Mouse (Mus musculus): Measurements from ENCODE around the gene Gm3435.
"Not testable (repeated sequence)": the region's sequence is repeated elsewhere in the genome, so short reads cannot be mapped to it uniquely, and the experiment has no call there.

Gm3435 gene

DNA sequence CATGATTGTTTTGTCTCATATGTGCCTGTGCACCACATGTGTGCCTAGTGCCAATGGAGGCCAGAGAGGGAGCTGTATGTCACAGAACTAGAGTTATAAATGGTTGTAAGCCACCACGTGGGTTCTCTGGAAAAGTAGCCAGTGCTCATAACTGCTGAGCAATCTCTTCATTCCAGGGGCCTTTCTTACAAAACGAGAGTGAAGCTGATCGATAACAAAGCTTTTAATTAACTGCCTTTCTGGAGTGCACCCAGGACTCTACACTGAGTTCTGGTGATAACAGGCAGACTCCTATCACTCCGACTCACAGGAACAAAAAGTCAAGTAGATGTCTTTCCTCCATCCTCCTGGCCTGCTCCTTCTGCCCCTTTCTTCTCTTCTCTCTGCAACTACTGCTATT lies 21.4 kb downstream of the Gm3435 start:
- not testable (repeated sequence) for DNase-seq (ENCODE audit: extremely low read depth, low read depth, low spot score)

DNA sequence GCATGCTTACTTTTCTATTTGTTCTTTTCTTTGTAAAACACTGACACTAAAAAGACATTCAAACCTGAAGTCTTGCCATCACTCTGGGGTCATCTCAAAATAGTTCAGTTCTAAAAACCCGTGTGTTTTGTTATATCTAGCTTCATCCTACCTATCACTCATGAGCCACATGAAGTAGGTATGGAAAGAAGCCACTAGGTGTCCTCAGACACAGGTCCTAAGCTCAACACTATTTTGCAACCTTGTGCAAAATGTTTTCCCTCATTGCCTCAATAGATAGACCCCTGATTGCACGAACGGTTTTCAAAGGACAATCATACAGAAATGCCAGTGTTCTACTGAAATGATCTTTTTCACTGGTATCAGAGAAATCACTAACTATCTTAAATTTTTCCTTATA lies 30.5 kb downstream of the Gm3435 start:
- DNase-seq (ENCODE audit: extremely low read depth, low read depth, low spot score), result not testable (repeated sequence)

DNA sequence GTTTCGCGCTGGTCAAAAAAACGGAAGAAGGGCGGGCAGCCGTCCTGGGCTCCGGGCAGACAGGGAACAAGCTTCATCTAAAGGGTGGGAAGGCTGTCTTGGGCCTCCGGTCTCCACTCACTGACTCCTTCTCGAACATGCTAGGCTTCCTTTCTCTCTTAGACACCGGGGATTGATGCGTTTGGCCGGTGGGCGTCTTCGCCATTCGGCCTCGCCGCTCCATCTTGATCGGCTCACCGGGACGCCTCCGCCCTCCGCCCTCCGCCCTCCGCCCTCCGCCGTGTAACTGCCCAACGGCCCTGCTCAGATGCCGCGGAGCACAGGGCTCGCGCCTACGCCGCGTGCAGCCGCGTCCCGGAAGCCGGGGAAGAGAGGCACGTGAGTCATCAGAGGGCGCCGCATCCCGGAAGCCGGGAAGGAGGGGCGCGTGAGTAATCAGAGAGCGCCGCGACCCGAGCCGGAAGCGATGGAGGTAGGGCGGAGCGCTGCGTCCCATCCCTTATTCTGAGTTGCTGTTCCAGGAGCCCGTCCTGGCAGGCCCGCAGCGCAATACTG lies 31.3 kb downstream of the Gm3435 start, which contains the start of the genes Ermard, Tcte3 and Gm3448:
TSS of gene Ermard (plus strand) at position 34 of the 555 bp plus-strand sequence.
TSS of gene Tcte3 (minus strand) at position 314 of the 555 bp plus-strand sequence.
TSS of gene Gm3448 (minus strand) at position 363 of the 555 bp plus-strand sequence.
- DNase-seq (ENCODE audit: extremely low read depth, low read depth, low spot score), result not testable (repeated sequence)

DNA sequence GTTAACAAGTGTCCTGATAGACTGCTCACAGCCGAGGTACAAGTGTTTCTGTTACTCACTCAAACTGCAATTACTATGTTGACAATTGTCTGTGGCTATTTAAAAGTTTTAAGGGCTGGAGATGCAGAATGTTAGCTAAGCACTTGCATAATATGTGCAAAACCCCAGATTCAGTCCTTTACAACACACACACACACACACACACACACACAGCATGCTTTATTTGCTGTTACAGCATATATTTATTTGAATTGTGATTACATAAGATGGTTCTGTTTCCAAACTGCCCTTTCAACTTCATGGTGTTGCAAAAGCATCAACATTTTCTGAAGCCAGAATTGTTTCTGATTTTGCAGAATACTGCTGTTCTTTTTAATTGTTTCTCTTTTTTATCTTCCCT lies 40.4 kb downstream of the Gm3435 start:
- not testable (repeated sequence) for DNase-seq (ENCODE audit: extremely low read depth, low read depth, low spot score)

DNA sequence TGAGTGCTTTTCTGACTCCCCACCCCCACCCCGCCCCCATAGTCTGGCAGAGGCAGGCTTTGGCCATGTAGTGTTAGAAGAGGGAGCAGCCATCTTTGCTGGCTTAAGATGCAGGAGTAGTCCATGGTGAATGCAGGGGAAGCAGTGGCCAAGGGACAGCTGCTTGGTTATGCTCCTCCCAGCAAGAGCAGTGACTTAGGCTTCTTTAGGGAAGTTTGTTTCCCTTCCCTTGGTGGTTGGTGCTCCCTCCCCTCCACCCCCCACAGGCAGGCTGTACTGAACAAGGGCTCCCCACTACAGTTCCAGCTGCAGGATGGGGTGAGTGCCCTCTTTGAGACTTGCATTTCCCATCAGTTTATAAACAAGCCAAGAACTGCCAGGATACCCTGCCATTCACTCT lies 42.8 kb downstream of the Gm3435 start:
- DNase-seq (ENCODE audit: extremely low read depth, low read depth, low spot score), result not testable (repeated sequence)

DNA sequence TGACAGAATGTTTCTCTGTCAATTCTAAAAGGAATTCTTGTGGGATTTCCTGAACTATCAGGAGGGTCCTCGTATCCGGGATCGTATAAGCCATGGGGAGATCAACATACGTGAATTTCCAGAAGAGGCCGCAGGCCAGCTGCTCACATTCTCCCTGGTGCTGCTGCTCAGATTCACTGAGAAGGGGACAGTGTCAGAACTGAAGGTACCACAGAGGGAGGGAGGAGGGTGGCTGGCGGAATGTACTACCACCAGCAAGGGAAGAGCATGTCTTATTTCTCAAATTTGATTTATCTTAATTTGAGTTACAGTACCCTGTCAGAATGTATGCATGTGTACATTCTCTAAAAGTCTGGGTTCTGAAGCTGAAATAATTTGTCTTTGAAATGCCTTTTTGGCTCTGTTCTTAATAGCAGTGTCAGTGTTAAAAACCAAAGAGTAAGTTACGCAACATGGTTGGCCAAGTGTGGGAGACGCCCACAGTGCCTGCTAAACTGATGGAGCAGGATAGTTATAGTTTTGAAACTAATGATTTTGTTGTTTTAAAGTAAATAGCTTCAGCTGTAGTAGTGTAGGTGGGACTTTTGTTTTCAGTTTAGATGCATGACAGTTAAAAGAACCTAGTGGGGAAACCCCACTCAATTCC lies 43.3 kb downstream of the Gm3435 start:
- DNase-seq (ENCODE audit: extremely low read depth, low read depth, low spot score), result not testable (repeated sequence)

DNA sequence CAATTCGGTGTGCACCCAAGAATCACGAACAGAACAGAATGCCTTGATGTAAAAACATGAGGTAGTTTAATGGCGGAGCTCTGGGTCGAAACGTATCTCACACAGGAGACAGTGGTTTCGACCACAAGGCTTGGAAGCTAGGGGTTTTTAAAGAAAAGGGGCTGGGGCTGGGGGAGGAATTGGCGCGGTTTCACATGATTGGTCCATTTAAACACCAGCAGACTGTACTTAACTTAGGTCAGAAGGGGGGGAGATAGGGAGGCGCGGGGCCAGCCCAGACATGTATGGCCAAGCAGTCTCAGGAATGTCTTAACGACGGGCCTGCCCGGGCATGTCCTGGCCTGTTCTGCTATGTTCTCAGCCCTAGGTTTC lies 43.8 kb downstream of the Gm3435 start:
- DNase-seq (ENCODE audit: extremely low read depth, low read depth, low spot score), result not testable (repeated sequence)

DNA sequence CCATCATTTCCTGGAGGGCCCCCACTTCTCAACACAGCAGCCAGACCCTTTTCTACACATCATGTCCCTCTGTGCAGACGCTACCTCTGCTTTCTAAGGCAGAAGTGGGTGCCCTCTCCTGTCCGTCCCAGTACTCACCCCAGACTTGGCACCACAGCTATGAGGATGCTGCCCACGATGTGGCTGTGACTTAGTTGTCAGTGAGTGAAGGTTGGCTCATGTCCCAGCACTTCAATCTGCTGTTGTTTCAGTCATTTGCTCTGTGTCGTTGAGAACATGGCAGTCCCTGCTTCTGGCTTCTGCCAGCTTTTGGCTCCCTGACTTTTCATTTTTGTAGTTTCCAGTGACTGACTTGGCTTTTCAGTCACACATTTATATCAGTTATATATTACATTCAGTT lies 45.9 kb downstream of the Gm3435 start:
- DNase-seq (ENCODE audit: extremely low read depth, low read depth, low spot score), result no peak

DNA sequence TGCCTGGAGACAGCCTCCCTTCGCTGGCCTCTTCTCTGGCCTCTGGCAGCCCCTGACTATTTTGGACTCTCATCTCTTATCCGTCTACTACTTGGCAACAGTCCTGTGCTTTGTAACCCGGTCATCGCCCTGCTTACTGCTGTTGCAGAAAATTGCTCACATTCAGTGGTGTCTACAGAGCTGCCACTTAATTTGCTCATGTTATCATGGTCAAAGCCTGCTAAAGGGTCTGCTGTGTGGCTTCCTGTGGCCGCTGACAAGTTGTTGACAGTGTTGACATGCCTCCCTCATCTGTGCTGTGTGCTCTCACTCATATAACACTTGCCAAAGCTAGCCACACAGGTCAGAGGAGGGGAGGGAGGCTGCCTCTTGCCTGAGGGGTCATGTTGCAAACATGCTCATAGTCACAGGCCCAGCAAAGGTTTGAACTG lies 48.2 kb downstream of the Gm3435 start:
- no peak for DNase-seq (ENCODE audit: extremely low read depth, low read depth, low spot score)

DNA sequence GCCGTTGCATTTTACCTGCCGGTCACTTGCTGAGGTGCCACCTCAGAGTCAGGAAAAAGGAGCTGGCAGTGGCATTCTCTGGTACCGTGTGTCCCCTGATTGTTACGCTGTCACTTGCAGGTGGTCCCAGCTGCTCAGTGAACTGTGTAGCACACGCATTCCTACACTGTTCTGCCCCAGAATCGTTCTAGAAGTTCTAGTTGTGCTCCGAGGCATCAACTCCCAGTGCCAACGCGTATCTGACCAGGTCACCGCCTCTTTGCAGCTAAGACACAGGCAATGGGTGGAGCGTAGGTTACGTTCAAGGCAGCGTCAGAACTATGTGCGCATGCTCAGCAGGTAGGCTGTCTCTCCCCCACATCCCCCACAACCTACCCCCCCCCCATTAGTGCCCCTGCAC lies 49.7 kb downstream of the Gm3435 start:
- no peak for DNase-seq (ENCODE audit: extremely low read depth, low read depth, low spot score)

DNA sequence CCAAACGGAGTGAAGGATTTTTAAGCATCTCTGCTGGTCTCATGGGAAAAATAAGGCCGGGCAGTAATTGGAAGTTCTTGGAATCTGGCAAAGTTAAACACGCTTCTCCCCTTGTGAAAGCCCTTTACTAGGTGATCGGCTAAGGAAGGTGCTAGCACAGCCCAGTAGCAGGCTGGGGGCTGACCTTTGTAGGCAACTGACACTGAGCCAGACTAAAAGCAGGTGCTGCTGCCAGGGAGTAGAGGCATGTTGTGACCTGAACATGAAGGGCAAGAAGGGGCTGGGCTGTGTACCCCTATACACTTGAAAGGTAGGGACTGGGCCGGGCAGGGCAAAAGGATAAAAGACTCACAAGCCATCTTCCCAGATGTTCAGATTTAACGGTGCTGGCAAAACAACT lies 50.4 kb downstream of the Gm3435 start:
- DNase-seq (ENCODE audit: extremely low read depth, low read depth, low spot score), result no peak

DNA sequence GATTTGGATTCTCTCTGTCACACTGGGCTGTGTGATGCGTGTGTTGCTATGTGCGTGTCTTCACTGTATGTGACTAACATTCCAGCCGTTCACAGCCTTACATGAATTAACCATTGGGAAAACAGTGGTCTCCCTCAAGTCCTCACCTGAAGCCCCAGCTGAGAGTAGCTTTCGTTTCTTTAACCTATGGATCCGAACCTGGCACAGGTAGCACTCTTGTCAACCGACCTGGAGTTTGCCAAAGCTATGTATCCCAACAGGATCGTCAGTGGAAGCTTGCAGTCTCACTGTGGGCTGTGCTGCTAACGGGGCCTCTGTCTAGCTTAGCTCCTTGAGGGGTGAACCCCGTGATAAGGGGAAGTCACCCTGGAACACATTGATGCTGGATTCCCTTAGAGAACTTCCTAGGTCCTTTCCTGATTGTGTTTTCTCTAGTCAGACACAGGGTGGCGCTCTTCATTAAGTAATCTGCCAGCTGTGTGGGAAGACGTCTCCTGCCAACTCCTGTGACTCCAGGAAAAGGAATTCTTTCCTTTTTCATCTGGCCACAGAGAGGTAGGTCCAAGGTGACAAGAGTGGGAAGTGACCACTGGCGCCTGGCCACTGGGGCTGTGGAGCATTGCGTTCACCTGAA lies 55.5 kb downstream of the Gm3435 start:
- DNase-seq (ENCODE audit: extremely low read depth, low read depth, low spot score), result no peak

DNA sequence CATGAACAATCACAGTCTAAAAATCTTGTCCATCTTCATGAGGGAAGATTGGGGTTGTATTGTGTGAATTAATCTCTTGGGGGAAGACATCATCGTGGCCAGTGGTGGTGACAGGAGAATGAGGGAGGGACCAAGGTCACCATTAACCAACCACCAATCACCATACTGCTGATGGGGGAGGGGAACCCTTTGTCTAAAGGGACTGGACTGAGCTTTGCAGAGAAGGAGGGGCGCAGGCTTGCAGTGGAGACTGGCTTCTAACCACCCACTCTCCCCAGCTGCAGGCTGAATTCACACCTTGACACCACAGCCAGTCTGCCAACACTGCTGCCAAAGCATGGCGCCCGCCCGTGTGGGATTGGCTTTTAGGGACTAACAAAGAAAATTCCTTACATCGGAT lies 56.1 kb downstream of the Gm3435 start:
- no peak for DNase-seq (ENCODE audit: extremely low read depth, low read depth, low spot score)

DNA sequence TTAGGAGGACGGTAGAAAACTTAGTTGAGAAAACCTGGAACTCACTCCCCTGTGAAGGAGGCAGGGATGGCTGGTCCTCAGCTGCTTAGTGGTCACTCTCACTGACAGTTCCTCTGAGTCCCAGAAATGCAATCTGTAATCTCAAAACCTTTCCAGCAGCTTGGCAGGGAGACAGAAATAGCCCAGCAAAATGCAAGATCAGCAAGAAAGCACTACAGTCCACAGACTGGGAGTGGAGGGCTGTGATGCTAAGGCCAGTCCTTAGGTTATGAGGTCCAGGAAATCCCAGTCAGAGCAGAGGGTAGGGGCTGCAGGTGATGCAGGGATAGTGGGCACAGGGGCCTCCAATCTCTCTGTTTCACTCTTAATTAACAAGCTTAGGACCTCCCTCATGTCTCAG lies 56.9 kb downstream of the Gm3435 start:
- no peak for DNase-seq (ENCODE audit: extremely low read depth, low read depth, low spot score)

DNA sequence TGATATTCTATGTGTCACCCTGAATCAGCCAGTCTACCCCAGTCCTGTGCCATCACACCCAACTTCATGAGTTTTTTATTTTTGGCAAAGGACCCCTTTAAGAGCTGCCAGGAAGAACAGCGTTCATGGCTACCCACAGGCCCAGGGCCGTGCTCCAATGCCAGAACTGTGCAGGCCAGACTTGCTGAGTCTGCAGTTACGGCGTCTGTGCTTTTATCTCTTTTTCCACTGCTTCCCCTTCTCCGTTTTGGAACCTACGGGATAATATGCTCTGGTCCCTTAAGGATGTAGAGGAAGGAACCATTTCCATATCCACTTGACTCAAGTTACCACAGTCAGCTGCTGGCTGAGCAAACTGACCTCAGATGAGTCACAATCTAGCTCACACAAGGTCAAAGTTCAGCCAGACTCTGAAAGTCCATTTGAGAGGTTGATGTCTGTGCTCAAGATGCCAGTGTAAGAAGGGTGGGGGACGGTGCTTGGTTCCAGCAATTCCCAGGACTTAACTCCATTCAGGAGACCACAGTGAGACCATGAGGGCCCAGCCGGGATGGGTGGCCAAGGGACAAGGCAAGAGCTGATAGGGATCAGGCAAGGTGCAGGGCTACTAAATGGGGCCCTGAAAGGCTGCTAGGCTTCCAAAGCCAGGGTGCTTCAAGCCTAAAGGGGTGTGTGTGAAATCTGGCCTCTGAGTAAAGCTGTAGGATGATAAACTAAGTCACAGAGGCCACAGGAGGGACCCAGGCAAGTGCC lies 58.2 kb downstream of the Gm3435 start:
- no peak for DNase-seq (ENCODE audit: extremely low read depth, low read depth, low spot score)

DNA sequence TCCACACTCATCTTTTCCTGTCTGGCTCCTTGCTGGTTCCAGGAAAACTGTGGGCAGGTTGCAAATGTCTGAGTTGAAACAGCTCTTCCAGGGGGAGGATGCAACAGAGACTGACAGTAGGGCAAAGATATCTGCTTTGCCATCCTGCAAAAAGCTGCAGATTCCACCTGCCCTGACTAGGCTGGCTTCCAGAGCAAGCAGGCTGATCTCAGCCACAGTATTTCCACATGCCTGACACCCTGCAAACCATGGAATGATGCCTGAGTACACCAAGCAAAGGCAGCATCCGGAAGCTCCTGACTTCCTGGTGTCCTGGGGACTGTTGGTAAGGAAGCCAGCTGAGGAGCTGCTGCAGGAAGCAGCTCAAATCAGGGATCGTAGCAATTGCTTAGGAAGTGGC lies 59.1 kb downstream of the Gm3435 start:
- DNase-seq (ENCODE audit: extremely low read depth, low read depth, low spot score), result no peak

Measured in fat pad, adult 2 months (tissue).